Mouse (Mus musculus) limb, embryonic 14.5 days (tissue): ENCODE measurements around the gene Dnase1l1. TPM values are rescaled to one million over a fixed set of nuclear protein-coding genes. Genes with fewer than 3 reads are reported as not detected.

Source experiments
- ATAC-seq: fragments of 200-750 bp; cut with Nextera tagmentation; 2 replicates; pipeline ENCODE4 v1.8.0; 2017; ENCODE audit warnings: low read depth, moderate number of reproducible peaks, moderate TSS enrichment; ENCODE audit not compliant: low FRiP score
- DNase-seq: peaks from one replicate; pipeline ENCODE4 v3.0.0-alpha.2; 2015; ENCODE audit warnings: low spot score
- H3K27ac ChIP-seq: fragments of 300-500 bp; sonication (generic); replicated peaks from 2 replicates; pipeline ENCODE4 v1.5.1; 2014; ENCODE audit warnings: low read depth, mild to moderate bottlenecking, low read length, moderate library complexity, mixed read lengths
- H3K27me3 ChIP-seq: fragments of 300-500 bp; sonication (generic); 2 replicates; pipeline ENCODE4 v1.6.1; 2014; ENCODE audit warnings: low read length, mixed read lengths; ENCODE audit not compliant: control insufficient read depth, insufficient read depth
- H3K36me3 ChIP-seq: fragments of 300-500 bp; sonication (generic); 2 replicates; pipeline ENCODE4 v1.6.1; 2014; ENCODE audit warnings: mild to moderate bottlenecking, low read length, moderate library complexity, mixed read lengths; ENCODE audit not compliant: control insufficient read depth, insufficient read depth
- H3K4me1 ChIP-seq: fragments of 300-500 bp; sonication (generic); 2 replicates; pipeline ENCODE4 v1.6.1; 2014; ENCODE audit warnings: antibody characterized with exemption, low read length, mixed read lengths; ENCODE audit not compliant: control insufficient read depth, insufficient read depth
- H3K4me2 ChIP-seq: fragments of 300-500 bp; sonication (generic); replicated peaks from 2 replicates; pipeline ENCODE4 v1.6.1; 2014; ENCODE audit warnings: low read depth, mild to moderate bottlenecking, low read length, moderate library complexity; ENCODE audit not compliant: severe bottlenecking
- H3K4me3 ChIP-seq: fragments of 300-500 bp; sonication (generic); replicated peaks from 2 replicates; pipeline ENCODE4 v1.5.1; 2014; ENCODE audit warnings: low read length
- H3K9ac ChIP-seq: fragments of 300-500 bp; sonication (generic); 2 replicates; pipeline ENCODE4 v1.6.1; 2014; ENCODE audit warnings: mild to moderate bottlenecking, low read depth, low read length, moderate library complexity; ENCODE audit not compliant: severe bottlenecking
- H3K9me3 ChIP-seq: fragments of 300-500 bp; sonication (generic); 2 replicates; pipeline ENCODE4 v1.6.1; 2016; ENCODE audit warnings: low read length; ENCODE audit not compliant: control insufficient read depth
- POLR2A ChIP-seq: fragments of 200-500 bp; IDR thresholded peaks from 2 replicates; pipeline ENCODE4 v1.8.0; 2012; ENCODE audit warnings: inconsistent platforms, mild to moderate bottlenecking, moderate library complexity, borderline replicate concordance; ENCODE audit not compliant: insufficient read depth, insufficient read length; ENCODE audit errors: extremely low read depth
- WGBS: fragments of 180-500 bp; shearing (Covaris S2); extraction: QIAGEN DNeasy Blood & Tissue Kit; methylation state at CpG from one replicate; pipeline ENCODE4 v1.1.7; 2014; 5-methylcytosine and 5-hydroxymethylcytosine counted together
- polyA plus RNA-seq, 2 experiments: library from polyadenylated mRNA; depleted of rRNA in 1 of 2; stranded (reverse) in 1 of 2; unstranded in 1 of 2; fragments of >200 nt; fragmentation: Nextera tagmentation in 1 of 2; extraction: Ambion mirVana in 1 of 2; gene quantifications; 2 replicates each; pipeline versions ENCODE4 v1.2.1 to v1.2.3; 2012 to 2014

The Dnase1l1 gene
- polyA plus RNA-seq, 2 experiments = 12.8 to 24.3 TPM

DNA sequence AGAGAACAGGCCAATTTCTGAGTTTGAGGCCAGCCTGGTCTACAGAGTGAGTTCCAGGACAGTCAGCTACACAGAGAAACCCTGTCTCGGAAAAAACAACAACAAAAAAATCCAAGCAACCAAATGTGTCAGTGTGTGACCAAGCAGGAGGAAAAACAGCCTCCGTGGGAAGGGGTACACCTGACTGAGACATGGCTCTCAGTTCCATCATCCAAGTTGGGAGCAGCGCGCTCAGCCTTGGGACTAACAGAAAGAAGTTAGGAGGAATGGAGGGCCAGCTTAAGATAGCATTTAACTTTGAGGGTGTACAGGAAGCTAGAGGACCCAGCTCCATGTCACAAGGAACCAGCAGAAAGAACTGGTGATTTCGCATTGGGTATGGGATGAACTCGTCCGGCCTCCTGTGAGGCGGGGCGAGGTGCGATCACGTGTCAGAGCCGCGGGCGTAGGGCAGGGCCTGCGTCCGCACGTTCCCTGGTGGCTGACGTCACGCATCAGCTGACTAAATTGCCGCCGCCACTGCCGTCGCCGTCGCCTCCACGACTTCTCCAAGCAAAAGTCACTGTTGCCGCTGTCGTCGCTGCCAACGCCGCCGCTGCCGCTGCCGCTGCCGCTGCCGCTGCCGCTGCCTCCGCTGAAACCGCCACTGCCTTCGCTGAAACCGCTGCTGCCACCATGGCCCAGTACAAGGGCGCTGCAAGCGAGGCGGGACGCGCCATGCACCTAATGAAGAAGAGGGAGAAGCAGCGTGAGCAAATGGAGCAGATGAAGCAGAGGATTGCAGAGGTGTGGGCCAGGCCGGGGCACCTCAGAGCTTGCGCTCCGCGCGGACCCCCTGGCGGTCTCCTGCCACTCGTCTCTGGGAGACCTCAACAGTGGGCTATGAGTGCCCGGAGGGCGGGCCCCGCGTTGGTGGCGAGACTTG, 30.7 kb upstream of the Dnase1l1 start, which contains the start of gene Fam50a:
Fam50a (plus strand) TSS at position 494 of the 925 bp plus-strand sequence.
- Histone ChIP-seq H3K27ac (peak within 1 kb of the TSS; percentile 58), H3K27me3 (no peaks in the 10 kb centered on the region), H3K9ac (peak within 1 kb of the TSS; percentile 73), H3K9me3 (no peaks in the 10 kb centered on the region), H3K4me3 (peak within 1 kb of the TSS; percentile 60), H3K36me3 (peaks cover 25% of the 10 kb centered on the region), H3K4me1 (no peaks in the 10 kb centered on the region), H3K4me2 (peak within 1 kb of the TSS; percentile 61)
- peak; percentile 96 for ATAC-seq
- no peak for TF ChIP-seq POLR2A
- peak; percentile 87 for DNase-seq
- 20% methylated on average over 44 of the region's 59 CpGs for WGBS

GRCm38 (mm10) chrX:74304867-74305700, 22.9 kb upstream of the Dnase1l1 start, which contains the start of gene Gdi1:
Gdi1 (plus strand) TSS chrX:74304998.
- ATAC-seq (peak; percentile 89), DNase-seq (peak; percentile 60)
- peak within 1 kb of the TSS; percentile 87 for H3K27ac ChIP-seq
- H3K4me2 ChIP-seq = peak within 1 kb of the TSS; percentile 58
- no peaks in the 10 kb centered on the region; the same call in 1 of the 2 replicates for H3K4me1 ChIP-seq
- peaks cover 49% of the 10 kb centered on the region for H3K36me3 ChIP-seq
- 19% methylated on average over 38 of the region's 41 CpGs for WGBS
- no peaks in the 10 kb centered on the region for H3K9me3 ChIP-seq
- H3K27me3 ChIP-seq = no peaks in the 10 kb centered on the region
- peak; percentile 55; the same call in 1 of the 2 replicates for TF ChIP-seq POLR2A
- peak within 1 kb of the TSS; percentile 54 for H3K4me3 ChIP-seq
- H3K9ac ChIP-seq = peak within 1 kb of the TSS; percentile 66

- H3K9me3 ChIP-seq = no peaks in the 10 kb centered on the region
- ATAC-seq (no peak), DNase-seq (no peak)
- H3K36me3 ChIP-seq = peaks cover 19% of the 10 kb centered on the region
- no peak overlapping the region for H3K9ac ChIP-seq
- no peaks in the 10 kb centered on the region; the same call in 1 of the 2 replicates for H3K4me1 ChIP-seq
- H3K4me3 ChIP-seq = no peak overlapping the region
- no peak overlapping the region for H3K27ac ChIP-seq
- no peaks in the 10 kb centered on the region for H3K27me3 ChIP-seq
- no peak overlapping the region for H3K4me2 ChIP-seq
- no peak for TF ChIP-seq POLR2A
- 79% methylated on average over 3 of the region's 3 CpGs for WGBS
Measured at GRCm38 (mm10) chrX:74299721-74300120, 17.6 kb upstream of the Dnase1l1 start.

- Histone ChIP-seq H3K9me3 (no peaks in the 10 kb centered on the region), H3K9ac (no peak overlapping the region), H3K36me3 (peaks cover 18% of the 10 kb centered on the region), H3K27ac (no peak overlapping the region), H3K4me2 (no peak overlapping the region), H3K4me1 (no peaks in the 10 kb centered on the region; the same call in 1 of the 2 replicates), H3K4me3 (no peak overlapping the region), H3K27me3 (no peaks in the 10 kb centered on the region)
- DNase-seq (no peak), ATAC-seq (no peak)
- 80% methylated on average over 1 of the region's 1 CpGs for WGBS
- TF ChIP-seq POLR2A = no peak
Measured at GRCm38 (mm10) chrX:74298348-74298747, 16.2 kb upstream of the Dnase1l1 start.
